Mouse (Mus musculus): ENCODE data around the gene Fbxw9. TPM values are rescaled to one million over a fixed set of nuclear protein-coding genes. Genes with fewer than 3 reads are reported as not detected.

Gene Fbxw9
- polyA plus RNA-seq, 1 experiment from 2014 or later: 25.2 TPM

GRCm38 (mm10) chr8:85095051-85095450, 35.2 kb downstream of the Fbxw9 start:
- no peak overlapping the region for H3K4me2 ChIP-seq (replicated peaks)
- H3K9ac ChIP-seq: no peak overlapping the region
- 91% methylated on average over 13 of the region's 13 CpGs for WGBS
- no peak for ATAC-seq
- H3K4me1 ChIP-seq (replicated peaks): no peaks in the 10 kb centered on the region
- no peaks in the 10 kb centered on the region for H3K27me3 ChIP-seq (replicated peaks)
- H3K36me3 ChIP-seq: peaks cover 22% of the 10 kb centered on the region
- no peaks in the 10 kb centered on the region for H3K9me3 ChIP-seq
- no peak overlapping the region for H3K27ac ChIP-seq
- no peak overlapping the region for H3K4me3 ChIP-seq (replicated peaks)

- no peak overlapping the region for H3K4me3 ChIP-seq (replicated peaks)
- 90% methylated on average over 7 of the region's 7 CpGs for WGBS
- no peaks in the 10 kb centered on the region for H3K9me3 ChIP-seq
- H3K27ac ChIP-seq: no peak overlapping the region
- no peaks in the 10 kb centered on the region for H3K27me3 ChIP-seq (replicated peaks)
- no peak for ATAC-seq
- no peaks in the 10 kb centered on the region for H3K4me1 ChIP-seq (replicated peaks)
- H3K36me3 ChIP-seq: peaks cover 22% of the 10 kb centered on the region
- H3K9ac ChIP-seq: no peak overlapping the region
- H3K4me2 ChIP-seq (replicated peaks): no peak overlapping the region
Measured at GRCm38 (mm10) chr8:85095566-85095965, 35.7 kb downstream of the Fbxw9 start.

GRCm38 (mm10) chr8:85096196-85096595, 36.3 kb downstream of the Fbxw9 start:
- H3K9me3 ChIP-seq: no peaks in the 10 kb centered on the region
- ATAC-seq: no peak
- H3K27me3 ChIP-seq (replicated peaks): no peaks in the 10 kb centered on the region
- H3K4me3 ChIP-seq (replicated peaks): no peak overlapping the region
- H3K36me3 ChIP-seq: peaks cover 22% of the 10 kb centered on the region
- 89% methylated on average over 16 of the region's 16 CpGs for WGBS
- H3K4me2 ChIP-seq (replicated peaks): no peak overlapping the region
- H3K4me1 ChIP-seq (replicated peaks): no peaks in the 10 kb centered on the region
- H3K9ac ChIP-seq: no peak overlapping the region
- H3K27ac ChIP-seq: no peak overlapping the region

GRCm38 (mm10) chr8:85096850-85097249, 37.0 kb downstream of the Fbxw9 start:
- H3K36me3 ChIP-seq: peaks cover 22% of the 10 kb centered on the region
- H3K9ac ChIP-seq: no peak overlapping the region
- H3K9me3 ChIP-seq: no peaks in the 10 kb centered on the region
- ATAC-seq: no peak
- no peaks in the 10 kb centered on the region for H3K27me3 ChIP-seq (replicated peaks)
- no peak overlapping the region for H3K4me2 ChIP-seq (replicated peaks)
- WGBS: 85% methylated on average over 4 of the region's 4 CpGs
- H3K4me1 ChIP-seq (replicated peaks): no peaks in the 10 kb centered on the region
- H3K27ac ChIP-seq: no peak overlapping the region
- no peak overlapping the region for H3K4me3 ChIP-seq (replicated peaks)

- H3K4me2 ChIP-seq (replicated peaks): no peak overlapping the region
- H3K4me3 ChIP-seq (replicated peaks): no peak overlapping the region
- no peak overlapping the region for H3K9ac ChIP-seq
- H3K4me1 ChIP-seq (replicated peaks): no peaks in the 10 kb centered on the region
- H3K36me3 ChIP-seq: peaks cover 19% of the 10 kb centered on the region
- no peak overlapping the region for H3K27ac ChIP-seq
- H3K27me3 ChIP-seq (replicated peaks): no peaks in the 10 kb centered on the region
- WGBS: 85% methylated on average over 4 of the region's 4 CpGs
- no peaks in the 10 kb centered on the region for H3K9me3 ChIP-seq
- ATAC-seq: no peak
Measured at GRCm38 (mm10) chr8:85100076-85100665, 40.3 kb downstream of the Fbxw9 start.

GRCm38 (mm10) chr8:85113241-85113640, 53.4 kb downstream of the Fbxw9 start:
- no peak overlapping the region for H3K4me3 ChIP-seq (replicated peaks)
- H3K9ac ChIP-seq: no peak overlapping the region
- no peaks in the 10 kb centered on the region for H3K4me1 ChIP-seq (replicated peaks)
- H3K4me2 ChIP-seq (replicated peaks): no peak overlapping the region
- no peaks in the 10 kb centered on the region for H3K9me3 ChIP-seq
- no peaks in the 10 kb centered on the region for H3K27me3 ChIP-seq (replicated peaks)
- 92% methylated on average over 10 of the region's 10 CpGs for WGBS
- peaks cover 21% of the 10 kb centered on the region for H3K36me3 ChIP-seq
- no peak for ATAC-seq
- H3K27ac ChIP-seq: no peak overlapping the region

- H3K9me3 ChIP-seq: no peaks in the 10 kb centered on the region
- H3K4me1 ChIP-seq (replicated peaks): no peaks in the 10 kb centered on the region
- 84% methylated on average over 4 of the region's 4 CpGs for WGBS
- peaks cover 9% of the 10 kb centered on the region for H3K36me3 ChIP-seq
- no peak overlapping the region for H3K9ac ChIP-seq
- H3K4me2 ChIP-seq (replicated peaks): no peak overlapping the region
- no peak overlapping the region for H3K27ac ChIP-seq
- no peak for ATAC-seq
- no peak overlapping the region for H3K4me3 ChIP-seq (replicated peaks)
- H3K27me3 ChIP-seq (replicated peaks): no peaks in the 10 kb centered on the region
Measured at GRCm38 (mm10) chr8:85115501-85115900, 55.6 kb downstream of the Fbxw9 start.

Other genes with a start within 250 kb of the Fbxw9 start
- 4.5 and 5.3 TPM in 2 replicates for gene Dand5, start 237.2 kb upstream of the Fbxw9 start, polyA plus RNA-seq (2015; fragmentation: Nextera tagmentation; extraction: Ambion mirVana)
- 61.7 and 62.6 TPM in 2 replicates for gene Gadd45gip1, start 228.5 kb upstream of the Fbxw9 start, polyA plus RNA-seq (2015; fragmentation: Nextera tagmentation; extraction: Ambion mirVana)
- gene Rad23a, start 219.4 kb upstream of the Fbxw9 start, polyA plus RNA-seq (2015; fragmentation: Nextera tagmentation; extraction: Ambion mirVana): 102 and 106 TPM in 2 replicates
- 1,038 and 1,157 TPM in 2 replicates for gene Calr, start 213.1 kb upstream of the Fbxw9 start, polyA plus RNA-seq (2015; fragmentation: Nextera tagmentation; extraction: Ambion mirVana)
- 83.1 and 92.7 TPM in 2 replicates for gene Farsa, start 203.1 kb upstream of the Fbxw9 start, polyA plus RNA-seq (2015; fragmentation: Nextera tagmentation; extraction: Ambion mirVana)
- 49.9 and 54.4 TPM in 2 replicates for gene Syce2, start 187.9 kb upstream of the Fbxw9 start, polyA plus RNA-seq (2015; fragmentation: Nextera tagmentation; extraction: Ambion mirVana)
- 42.8 and 49.2 TPM in 2 replicates for gene Gcdh, start 166.1 kb upstream of the Fbxw9 start, polyA plus RNA-seq (2015; fragmentation: Nextera tagmentation; extraction: Ambion mirVana)
- 6.4 and 7.7 TPM in 2 replicates for gene Klf1, start 158.1 kb upstream of the Fbxw9 start, polyA plus RNA-seq (2015; fragmentation: Nextera tagmentation; extraction: Ambion mirVana)
- 8.7 and 10.2 TPM in 2 replicates for gene Dnase2a, start 151.5 kb upstream of the Fbxw9 start, polyA plus RNA-seq (2015; fragmentation: Nextera tagmentation; extraction: Ambion mirVana)
- 1.6 TPM in 2 replicates for gene Mast1, start 122.7 kb upstream of the Fbxw9 start, polyA plus RNA-seq (2015; fragmentation: Nextera tagmentation; extraction: Ambion mirVana)
- 0.31 and 0.51 TPM in 2 replicates for gene Rtbdn, start 113.1 kb upstream of the Fbxw9 start, polyA plus RNA-seq (2015; fragmentation: Nextera tagmentation; extraction: Ambion mirVana)
- not detected in 2 replicates for gene Gm49661, start 90.6 kb upstream of the Fbxw9 start, polyA plus RNA-seq (2015; fragmentation: Nextera tagmentation; extraction: Ambion mirVana)
- 581 and 615 TPM in 2 replicates for gene Prdx2, start 90.5 kb upstream of the Fbxw9 start, polyA plus RNA-seq (2015; fragmentation: Nextera tagmentation; extraction: Ambion mirVana)
- gene Rnaseh2a, start 90.3 kb upstream of the Fbxw9 start, polyA plus RNA-seq (2015; fragmentation: Nextera tagmentation; extraction: Ambion mirVana): 116 and 117 TPM in 2 replicates
- gene Junb, start 81.3 kb upstream of the Fbxw9 start, polyA plus RNA-seq (2015; fragmentation: Nextera tagmentation; extraction: Ambion mirVana): 28.4 and 30.7 TPM in 2 replicates
- 68.7 and 75.8 TPM in 2 replicates for gene Hook2, start 69.5 kb upstream of the Fbxw9 start, polyA plus RNA-seq (2015; fragmentation: Nextera tagmentation; extraction: Ambion mirVana)
- gene Best2, start 45.5 kb upstream of the Fbxw9 start, polyA plus RNA-seq (2015; fragmentation: Nextera tagmentation; extraction: Ambion mirVana): 0.14 and 0.76 TPM in 2 replicates
- gene Asna1, start 34.8 kb upstream of the Fbxw9 start, polyA plus RNA-seq (2015; fragmentation: Nextera tagmentation; extraction: Ambion mirVana): 125 and 130 TPM in 2 replicates
- gene Trir, start 33.2 kb upstream of the Fbxw9 start, polyA plus RNA-seq (2015; fragmentation: Nextera tagmentation; extraction: Ambion mirVana): 110 and 113 TPM in 2 replicates
- gene Tnpo2, start 23.1 kb upstream of the Fbxw9 start, polyA plus RNA-seq (2015; fragmentation: Nextera tagmentation; extraction: Ambion mirVana): 28.1 and 29.4 TPM in 2 replicates
- gene Gm5741, start 7.9 kb downstream of the Fbxw9 start, polyA plus RNA-seq (2015; fragmentation: Nextera tagmentation; extraction: Ambion mirVana): not detected in 2 replicates
- gene Dhps, start 11.7 kb downstream of the Fbxw9 start, polyA plus RNA-seq (2015; fragmentation: Nextera tagmentation; extraction: Ambion mirVana): 56.6 and 57.5 TPM in 2 replicates
- gene Wdr83os, start 20.7 kb downstream of the Fbxw9 start, polyA plus RNA-seq (2015; fragmentation: Nextera tagmentation; extraction: Ambion mirVana): 133 and 151 TPM in 2 replicates
- gene Wdr83, start 21.3 kb downstream of the Fbxw9 start, polyA plus RNA-seq (2015; fragmentation: Nextera tagmentation; extraction: Ambion mirVana): 35.7 and 42.9 TPM in 2 replicates
- gene Man2b1, start 23.2 kb downstream of the Fbxw9 start, polyA plus RNA-seq (2015; fragmentation: Nextera tagmentation; extraction: Ambion mirVana): 55.4 and 55.7 TPM in 2 replicates
- gene Zfp791, start 63.0 kb downstream of the Fbxw9 start, polyA plus RNA-seq (2015; fragmentation: Nextera tagmentation; extraction: Ambion mirVana): 2.7 TPM in 2 replicates
- not detected in 2 replicates for gene Cks1brt, start 91.9 kb downstream of the Fbxw9 start, polyA plus RNA-seq (2015; fragmentation: Nextera tagmentation; extraction: Ambion mirVana)
- not detected in 2 replicates for gene Olfr371, start 165.9 kb downstream of the Fbxw9 start, polyA plus RNA-seq (2015; fragmentation: Nextera tagmentation; extraction: Ambion mirVana)
- gene Orc6, start 239.6 kb downstream of the Fbxw9 start, polyA plus RNA-seq (2015; fragmentation: Nextera tagmentation; extraction: Ambion mirVana): 91.1 and 97.2 TPM in 2 replicates
- 167 and 190 TPM in 2 replicates for gene Vps35, start 239.7 kb downstream of the Fbxw9 start, polyA plus RNA-seq (2015; fragmentation: Nextera tagmentation; extraction: Ambion mirVana)